Mouse (Mus musculus): ENCODE measurements around the gene Ppfia4. TPM values are rescaled to one million over a fixed set of nuclear protein-coding genes. Genes with fewer than 3 reads are reported as not detected.

Gene Ppfia4
- polyA plus RNA-seq, 1 experiment from 2014 or later = 10.6 TPM

DNA sequence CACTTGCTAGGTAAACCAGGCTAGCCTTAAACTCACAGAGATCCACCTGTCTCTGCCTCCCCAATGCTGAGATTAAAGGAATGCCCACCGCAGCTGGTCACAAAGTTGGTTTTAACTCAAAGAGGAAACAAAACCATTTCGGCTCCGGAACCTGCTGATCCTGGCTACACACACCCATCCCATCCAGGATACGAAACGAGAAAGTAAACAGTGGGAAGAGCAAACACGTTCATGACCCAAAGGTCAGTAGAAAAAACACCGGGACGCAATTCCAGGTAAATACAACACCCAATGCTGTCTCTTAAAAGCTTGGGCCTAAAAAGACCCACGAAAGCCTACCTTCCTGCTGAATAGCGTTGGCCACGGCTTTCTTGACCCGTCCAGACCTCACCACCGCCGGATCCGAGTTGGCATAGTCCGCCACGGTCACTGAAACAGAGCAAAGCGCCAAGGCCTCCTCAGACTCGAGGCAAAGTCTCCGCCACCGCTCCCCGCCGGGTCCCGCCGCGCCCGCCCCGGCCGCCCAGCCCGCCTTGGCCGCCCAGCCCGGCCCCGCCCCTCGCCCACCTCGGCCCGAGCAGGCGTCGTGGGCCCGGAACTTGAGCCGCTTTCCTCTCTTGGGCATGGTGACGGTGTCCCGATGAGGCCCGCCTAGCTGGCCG lies 28.6 kb upstream of the Ppfia4 start:
- no peaks in the 10 kb centered on the region for H3K27me3 ChIP-seq (ENCODE audit: control insufficient read depth, insufficient read depth, low read length)
- peak overlapping the region; percentile 97 for H3K4me3 ChIP-seq (ENCODE audit: low read length)
- no peaks in the 10 kb centered on the region for H3K9me3 ChIP-seq (replicated peaks; ENCODE audit: control insufficient read depth, low read length)
- H3K9ac ChIP-seq (ENCODE audit: low read length) = peak overlapping the region; percentile 97
- ATAC-seq (replicated peaks; ENCODE audit: extremely low read depth, insufficient read depth, low FRiP score) = peak; percentile 84
- H3K4me1 ChIP-seq (ENCODE audit: control insufficient read depth, insufficient read depth, low read length) = peaks cover 12% of the 10 kb centered on the region
- WGBS = 1% methylated on average over 42 of the region's 44 CpGs
- peak overlapping the region; percentile 83 for H3K27ac ChIP-seq (ENCODE audit: low read length)
- peaks cover 22% of the 10 kb centered on the region for H3K36me3 ChIP-seq (ENCODE audit: control insufficient read depth, insufficient read depth)
- peak overlapping the region; percentile 92 for H3K4me2 ChIP-seq (ENCODE audit: low read depth, low read length)

DNA sequence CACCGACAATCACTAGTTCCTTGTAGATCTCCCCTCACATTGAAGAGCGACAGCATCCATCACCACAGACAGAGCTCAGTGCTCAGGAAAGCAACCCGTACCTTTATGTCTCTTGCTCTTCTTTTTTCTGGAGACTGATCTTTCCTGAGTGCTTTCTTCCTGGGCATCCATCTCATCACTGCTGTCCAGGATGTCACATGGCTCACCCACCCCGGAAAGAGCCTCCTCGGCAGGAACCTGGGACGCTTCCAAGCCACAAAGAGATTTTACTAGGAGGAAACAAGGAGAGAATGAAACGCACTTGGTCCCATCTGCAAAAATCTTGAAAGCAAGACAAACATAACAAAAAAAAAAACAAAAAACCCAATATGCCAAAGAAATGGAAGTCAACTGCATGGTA lies 27.9 kb upstream of the Ppfia4 start:
- ATAC-seq (replicated peaks; ENCODE audit: extremely low read depth, insufficient read depth, low FRiP score) = no peak
- H3K9me3 ChIP-seq (replicated peaks; ENCODE audit: control insufficient read depth, low read length) = no peaks in the 10 kb centered on the region
- H3K36me3 ChIP-seq (ENCODE audit: control insufficient read depth, insufficient read depth) = peaks cover 29% of the 10 kb centered on the region
- peak overlapping the region; percentile 97 for H3K4me3 ChIP-seq (ENCODE audit: low read length)
- H3K27me3 ChIP-seq (ENCODE audit: control insufficient read depth, insufficient read depth, low read length) = no peaks in the 10 kb centered on the region
- 65% methylated on average over 7 of the region's 7 CpGs for WGBS
- H3K4me2 ChIP-seq (ENCODE audit: low read depth, low read length) = peak overlapping the region; percentile 92
- H3K4me1 ChIP-seq (ENCODE audit: control insufficient read depth, insufficient read depth, low read length) = peaks cover 12% of the 10 kb centered on the region
- H3K27ac ChIP-seq (ENCODE audit: low read length) = no peak overlapping the region
- H3K9ac ChIP-seq (ENCODE audit: low read length) = peak overlapping the region; percentile 97

GRCm38 (mm10) chr1:134357461-134357860 lies 24.7 kb upstream of the Ppfia4 start:
- no peak overlapping the region for H3K4me3 ChIP-seq (ENCODE audit: low read length)
- WGBS = 81% methylated on average over 4 of the region's 4 CpGs
- peaks cover 49% of the 10 kb centered on the region for H3K36me3 ChIP-seq (ENCODE audit: control insufficient read depth, insufficient read depth)
- H3K27ac ChIP-seq (ENCODE audit: low read length) = no peak overlapping the region
- no peaks in the 10 kb centered on the region for H3K27me3 ChIP-seq (ENCODE audit: control insufficient read depth, insufficient read depth, low read length)
- H3K4me2 ChIP-seq (ENCODE audit: low read depth, low read length) = no peak overlapping the region
- H3K9ac ChIP-seq (ENCODE audit: low read length) = no peak overlapping the region
- no peak for ATAC-seq (replicated peaks; ENCODE audit: extremely low read depth, insufficient read depth, low FRiP score)
- H3K9me3 ChIP-seq (replicated peaks; ENCODE audit: control insufficient read depth, low read length) = no peaks in the 10 kb centered on the region
- peaks cover 10% of the 10 kb centered on the region for H3K4me1 ChIP-seq (ENCODE audit: control insufficient read depth, insufficient read depth, low read length)

DNA sequence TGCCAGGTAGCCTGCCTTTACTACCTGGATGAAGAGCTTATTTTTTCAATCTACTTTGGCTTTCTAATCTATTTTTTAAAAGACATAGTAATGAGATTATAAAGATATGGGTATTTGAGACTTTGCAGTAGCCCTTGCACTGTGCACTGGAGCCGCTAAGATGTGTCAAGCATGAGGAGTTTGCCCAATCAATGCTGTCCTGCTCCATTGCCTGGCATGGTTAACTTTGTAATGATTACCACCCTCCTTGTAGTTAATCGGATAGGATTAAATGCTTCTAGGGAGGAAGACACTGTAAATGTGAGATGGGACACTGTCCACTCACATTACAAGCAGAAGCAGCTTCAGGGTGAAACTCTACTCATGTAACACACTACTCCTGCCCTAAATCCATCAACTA lies 20.6 kb upstream of the Ppfia4 start:
- Histone ChIP-seq H3K27ac (ENCODE audit: low read length) (no peak overlapping the region), H3K4me3 (ENCODE audit: low read length) (no peak overlapping the region), H3K9me3 (replicated peaks; ENCODE audit: control insufficient read depth, low read length) (no peaks in the 10 kb centered on the region), H3K36me3 (ENCODE audit: control insufficient read depth, insufficient read depth) (peaks cover 64% of the 10 kb centered on the region), H3K4me2 (ENCODE audit: low read depth, low read length) (no peak overlapping the region), H3K9ac (ENCODE audit: low read length) (no peak overlapping the region), H3K4me1 (ENCODE audit: control insufficient read depth, insufficient read depth, low read length) (no peaks in the 10 kb centered on the region), H3K27me3 (ENCODE audit: control insufficient read depth, insufficient read depth, low read length) (no peaks in the 10 kb centered on the region)
- WGBS = 94% methylated on average over 2 of the region's 2 CpGs
- no peak for ATAC-seq (replicated peaks; ENCODE audit: extremely low read depth, insufficient read depth, low FRiP score)

DNA sequence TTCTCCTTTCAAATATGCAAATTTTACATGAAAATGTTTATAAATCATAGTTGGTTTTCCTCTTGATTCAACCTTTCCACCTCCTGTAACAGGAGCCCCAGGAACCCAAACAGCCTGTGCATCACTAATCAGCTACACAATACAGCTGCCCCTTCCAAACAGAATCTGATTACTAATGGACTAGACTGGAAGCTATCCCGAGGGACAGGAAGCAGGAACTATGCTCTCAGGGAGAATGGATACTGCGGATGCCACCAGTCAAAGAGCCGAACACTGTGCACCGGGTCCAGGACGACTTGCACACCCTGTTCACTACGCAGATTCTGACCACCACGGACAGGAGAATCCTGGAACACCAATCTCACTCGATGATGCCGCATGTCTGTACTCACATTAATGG lies 15.1 kb upstream of the Ppfia4 start:
- no peaks in the 10 kb centered on the region for H3K9me3 ChIP-seq (replicated peaks; ENCODE audit: control insufficient read depth, low read length)
- H3K4me2 ChIP-seq (ENCODE audit: low read depth, low read length) = no peak overlapping the region
- ATAC-seq (replicated peaks; ENCODE audit: extremely low read depth, insufficient read depth, low FRiP score) = no peak
- H3K27ac ChIP-seq (ENCODE audit: low read length) = no peak overlapping the region
- 79% methylated on average over 9 of the region's 9 CpGs for WGBS
- no peaks in the 10 kb centered on the region for H3K27me3 ChIP-seq (ENCODE audit: control insufficient read depth, insufficient read depth, low read length)
- H3K9ac ChIP-seq (ENCODE audit: low read length) = no peak overlapping the region
- no peak overlapping the region for H3K4me3 ChIP-seq (ENCODE audit: low read length)
- peaks cover 40% of the 10 kb centered on the region for H3K36me3 ChIP-seq (ENCODE audit: control insufficient read depth, insufficient read depth)
- H3K4me1 ChIP-seq (ENCODE audit: control insufficient read depth, insufficient read depth, low read length) = peaks cover 31% of the 10 kb centered on the region

DNA sequence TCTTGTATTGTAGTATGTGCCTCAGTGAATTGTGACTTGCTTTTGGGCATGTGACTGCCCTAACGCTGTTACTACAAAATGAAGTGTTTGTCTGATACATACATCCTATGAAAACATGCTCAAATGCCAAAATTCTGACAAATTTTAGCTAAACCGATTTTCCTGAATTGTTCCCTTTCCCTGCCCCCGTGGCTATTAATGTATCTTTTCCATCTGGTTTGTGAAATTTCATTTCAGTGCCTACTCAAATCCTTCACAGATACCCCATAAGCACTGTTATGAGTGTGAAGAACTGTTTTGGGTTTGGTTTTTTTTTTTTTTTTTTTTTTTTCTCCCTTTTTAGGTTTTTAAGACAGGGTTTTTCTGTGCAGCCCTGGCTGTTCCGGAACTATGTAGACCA lies 12.3 kb upstream of the Ppfia4 start:
- peaks cover 16% of the 10 kb centered on the region; the same call in 1 of the 2 replicates for H3K36me3 ChIP-seq (ENCODE audit: control insufficient read depth, insufficient read depth)
- no peaks in the 10 kb centered on the region for H3K27me3 ChIP-seq (ENCODE audit: control insufficient read depth, insufficient read depth, low read length)
- H3K4me2 ChIP-seq (ENCODE audit: low read depth, low read length) = peak overlapping the region; percentile 87
- 73% methylated on average over 4 of the region's 4 CpGs for whole genome bisulfite sequencing
- peak overlapping the region; percentile 73 for H3K4me3 ChIP-seq (ENCODE audit: low read length)
- H3K4me1 ChIP-seq (ENCODE audit: control insufficient read depth, insufficient read depth, low read length) = peaks cover 39% of the 10 kb centered on the region
- H3K9ac ChIP-seq (ENCODE audit: low read length) = no peak overlapping the region
- H3K27ac ChIP-seq (ENCODE audit: low read length) = peak overlapping the region; percentile 64; the same call in 1 of the 2 replicates
- ATAC-seq (replicated peaks; ENCODE audit: extremely low read depth, insufficient read depth, low FRiP score) = no peak
- H3K9me3 ChIP-seq (replicated peaks; ENCODE audit: control insufficient read depth, low read length) = no peaks in the 10 kb centered on the region

DNA sequence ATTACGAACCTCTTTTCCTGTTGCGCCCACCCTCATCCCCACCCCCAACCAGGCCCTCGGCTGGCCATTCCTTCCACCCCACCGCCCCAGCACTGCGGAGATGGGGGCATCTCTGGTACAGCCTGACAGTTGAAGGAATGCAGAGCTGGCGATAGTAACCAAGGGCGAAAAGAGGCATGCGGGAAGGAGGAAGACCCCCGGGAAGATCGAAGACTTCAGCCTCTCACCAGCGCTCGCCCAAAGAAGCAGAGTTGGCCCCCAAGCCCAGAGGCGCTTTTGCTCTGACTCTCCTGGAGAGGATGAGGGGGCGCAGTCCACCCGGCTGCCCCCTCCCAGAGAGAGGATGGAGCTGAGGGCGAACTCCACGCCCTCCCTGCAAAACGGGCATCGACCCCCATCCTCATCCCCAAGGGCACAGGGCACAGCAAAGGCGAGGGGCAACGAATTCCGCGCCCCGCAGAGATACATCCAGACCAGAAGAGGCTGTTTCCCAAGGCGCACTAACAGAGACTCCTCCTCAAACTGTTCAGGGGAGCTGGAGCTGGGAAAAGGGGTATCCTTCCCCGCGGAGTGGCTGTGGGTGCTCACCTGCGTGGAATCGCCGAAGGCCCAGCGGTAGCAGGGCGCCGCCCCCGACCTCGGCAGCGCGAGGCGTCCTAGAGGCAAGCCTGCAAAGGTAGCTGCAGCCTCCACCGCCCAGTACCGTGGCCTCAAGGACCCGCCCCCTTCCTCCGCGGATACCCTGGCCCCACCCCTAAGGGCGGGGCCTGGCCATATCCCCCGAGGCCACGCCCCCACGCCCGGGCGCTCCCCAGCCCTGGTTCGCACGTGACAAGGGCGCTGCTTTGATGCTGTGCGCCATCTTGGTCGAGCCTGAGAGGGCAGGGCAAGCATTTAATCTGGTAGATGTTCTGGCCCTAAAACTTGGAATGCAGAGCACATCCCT lies 11.6 kb upstream of the Ppfia4 start:
- Histone ChIP-seq H3K27ac (ENCODE audit: low read length) (peak overlapping the region; percentile 87), H3K4me2 (ENCODE audit: low read depth, low read length) (peak overlapping the region; percentile 87), H3K9me3 (replicated peaks; ENCODE audit: control insufficient read depth, low read length) (no peaks in the 10 kb centered on the region), H3K4me1 (ENCODE audit: control insufficient read depth, insufficient read depth, low read length) (peaks cover 44% of the 10 kb centered on the region), H3K4me3 (ENCODE audit: low read length) (peak overlapping the region; percentile 73), H3K36me3 (ENCODE audit: control insufficient read depth, insufficient read depth) (peaks cover 9% of the 10 kb centered on the region; the same call in 1 of the 2 replicates), H3K9ac (ENCODE audit: low read length) (peak overlapping the region; percentile 77), H3K27me3 (ENCODE audit: control insufficient read depth, insufficient read depth, low read length) (no peaks in the 10 kb centered on the region)
- under 1% methylated on average over 54 of the region's 54 CpGs for WGBS
- ATAC-seq (replicated peaks; ENCODE audit: extremely low read depth, insufficient read depth, low FRiP score) = peak; percentile 91

DNA sequence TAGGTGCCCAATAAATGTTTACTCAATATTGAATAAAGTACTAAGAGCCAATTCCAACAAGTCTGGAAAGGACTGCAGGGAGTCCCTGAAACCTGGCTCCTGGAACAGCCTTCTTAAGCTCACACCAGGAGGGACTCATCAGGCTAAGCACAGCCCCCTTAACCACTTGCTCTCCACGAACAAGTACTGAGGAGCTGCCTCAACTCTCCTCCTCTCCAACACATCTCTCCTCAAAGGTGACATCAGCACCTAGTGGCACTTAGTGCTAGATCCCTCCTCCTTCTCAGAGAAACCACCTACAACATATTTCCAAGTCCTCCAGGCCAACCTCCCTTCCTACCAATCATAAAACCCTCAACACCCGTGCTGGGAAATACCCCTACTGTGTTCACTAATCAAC lies 10.8 kb upstream of the Ppfia4 start:
- Histone ChIP-seq H3K4me3 (ENCODE audit: low read length) (peak overlapping the region; percentile 73), H3K4me1 (ENCODE audit: control insufficient read depth, insufficient read depth, low read length) (peaks cover 49% of the 10 kb centered on the region), H3K9ac (ENCODE audit: low read length) (peak overlapping the region; percentile 77), H3K9me3 (replicated peaks; ENCODE audit: control insufficient read depth, low read length) (no peaks in the 10 kb centered on the region), H3K27me3 (ENCODE audit: control insufficient read depth, insufficient read depth, low read length) (no peaks in the 10 kb centered on the region), H3K27ac (ENCODE audit: low read length) (peak overlapping the region; percentile 87), H3K36me3 (ENCODE audit: control insufficient read depth, insufficient read depth) (peaks cover 9% of the 10 kb centered on the region; the same call in 1 of the 2 replicates), H3K4me2 (ENCODE audit: low read depth, low read length) (peak overlapping the region; percentile 87)
- no peak for ATAC-seq (replicated peaks; ENCODE audit: extremely low read depth, insufficient read depth, low FRiP score)
- WGBS = 8% methylated on average over 2 of the region's 2 CpGs

All from heart, embryonic 16.5 days (tissue).